Mouse (Mus musculus): ENCODE measurements around the gene Gmppb.

Gmppb gene

DNA sequence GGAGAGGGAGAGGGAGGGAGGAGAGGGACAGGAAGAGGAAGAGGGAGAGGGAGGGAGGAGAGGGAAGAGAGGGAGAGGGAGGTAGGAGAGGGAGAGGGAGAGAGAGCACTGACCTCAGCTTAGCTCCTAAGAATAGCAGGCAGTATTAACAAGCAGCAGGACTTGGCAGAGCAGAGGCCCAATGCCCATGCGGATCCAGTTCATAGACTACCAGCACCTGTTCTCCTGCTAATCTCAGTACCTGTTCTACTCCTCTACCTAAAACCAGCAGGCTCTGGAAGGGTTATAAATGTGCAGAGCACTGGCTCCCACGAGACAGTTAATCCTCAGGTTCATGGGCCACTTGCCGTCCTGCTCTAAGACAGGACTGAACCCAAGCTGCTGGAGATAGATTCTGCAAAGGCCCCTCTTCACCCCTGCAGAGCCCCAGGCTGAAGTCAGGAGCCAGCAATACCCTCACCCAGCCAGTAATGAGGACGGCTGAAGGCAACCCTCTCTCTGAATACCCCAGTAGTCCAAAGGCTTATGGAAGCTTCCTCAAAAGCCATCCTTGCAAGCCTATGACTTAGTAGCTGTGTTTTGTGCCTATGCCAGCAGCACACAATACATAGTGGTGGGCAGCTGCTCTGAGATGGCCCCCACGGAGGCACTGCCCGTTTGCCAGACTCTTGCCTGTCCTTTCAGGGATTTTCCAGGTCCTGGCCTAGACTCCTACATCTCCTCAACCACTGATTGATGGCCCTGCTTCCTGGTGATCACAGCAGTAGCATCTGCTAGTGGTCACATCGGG is 24.3 kb downstream of the Gmppb start:
- DNase-seq (ENCODE audit: low read depth, low spot score) = peak; percentile 69

DNA sequence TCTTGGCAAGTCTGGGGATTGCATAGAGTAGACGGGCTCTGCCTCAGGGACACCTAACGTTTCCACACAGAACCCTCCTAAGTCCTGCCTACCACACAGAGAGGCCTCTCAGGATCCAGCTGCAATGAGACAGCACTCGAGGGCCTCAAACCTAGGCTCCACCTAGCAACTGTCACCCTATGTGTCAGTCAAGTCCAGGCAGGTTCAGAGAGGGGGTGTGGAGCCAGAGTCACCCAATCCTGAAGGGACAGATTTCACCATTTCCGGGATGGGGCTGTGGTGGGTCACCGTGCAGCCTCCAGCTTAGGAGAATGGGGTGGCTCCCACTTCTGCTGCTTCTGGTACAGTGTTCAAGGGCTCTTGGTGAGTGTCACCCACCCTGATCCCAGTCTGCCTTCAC is 31.1 kb downstream of the Gmppb start, which contains the start of gene Mst1:
TSS of gene Mst1 (plus strand) at position 269 of the 400 bp plus-strand sequence.
- no peak for DNase-seq (ENCODE audit: low read depth, low spot score)

DNA sequence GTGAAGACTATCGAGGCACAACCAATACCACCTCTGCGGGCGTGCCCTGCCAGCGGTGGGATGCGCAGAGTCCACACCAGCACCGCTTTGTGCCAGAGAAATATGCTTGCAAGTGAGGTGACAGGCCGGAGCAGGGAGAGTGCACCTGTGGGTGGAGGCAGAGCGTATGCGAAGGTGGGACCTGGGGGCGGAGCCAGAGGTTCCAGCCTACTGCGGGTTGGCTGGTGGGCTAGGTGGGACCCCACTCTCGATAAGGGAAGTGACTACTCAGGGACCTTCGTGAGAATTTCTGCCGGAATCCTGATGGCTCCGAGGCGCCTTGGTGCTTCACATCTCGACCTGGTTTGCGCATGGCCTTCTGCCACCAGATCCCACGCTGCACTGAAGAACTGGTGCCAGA is 33.5 kb downstream of the Gmppb start:
- no peak for DNase-seq (ENCODE audit: low read depth, low spot score)

DNA sequence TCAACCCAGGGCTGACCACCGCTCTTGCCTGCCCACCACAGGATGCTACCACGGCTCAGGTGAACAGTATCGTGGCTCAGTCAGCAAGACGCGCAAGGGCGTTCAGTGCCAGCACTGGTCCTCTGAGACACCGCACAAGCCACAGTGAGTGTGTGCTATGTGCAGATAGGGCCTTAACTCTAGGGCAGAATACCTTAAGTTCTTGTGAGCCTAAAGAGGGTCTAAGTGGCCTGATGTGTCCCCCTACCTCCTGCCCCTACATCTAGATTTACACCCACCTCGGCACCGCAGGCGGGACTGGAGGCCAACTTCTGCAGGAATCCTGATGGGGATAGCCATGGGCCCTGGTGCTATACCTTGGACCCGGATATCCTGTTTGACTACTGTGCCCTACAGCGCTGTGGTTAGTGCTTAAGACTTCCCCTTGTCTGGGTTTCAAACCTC is 34.0 kb downstream of the Gmppb start, which contains the start of gene Rnf123:
TSS of gene Rnf123 (minus strand) at position 359 of the 444 bp plus-strand sequence.
- no peak for DNase-seq (ENCODE audit: low read depth, low spot score)

DNA sequence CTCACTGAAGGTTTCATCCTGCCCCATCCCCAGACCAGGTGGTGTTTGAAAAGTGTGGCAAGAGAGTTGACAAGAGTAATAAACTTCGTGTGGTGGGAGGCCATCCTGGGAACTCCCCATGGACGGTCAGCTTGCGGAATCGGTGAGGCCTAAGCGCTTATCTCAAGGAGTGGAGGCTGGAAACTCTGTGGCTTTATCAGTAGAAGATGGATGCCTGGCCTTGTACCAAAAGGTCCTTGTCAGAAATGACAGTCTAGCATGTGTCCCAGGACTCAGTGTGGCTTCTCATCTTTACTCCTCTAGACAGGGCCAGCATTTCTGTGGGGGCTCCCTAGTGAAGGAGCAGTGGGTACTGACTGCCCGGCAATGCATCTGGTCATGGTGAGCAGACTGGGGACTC is 34.5 kb downstream of the Gmppb start:
- DNase-seq (ENCODE audit: low read depth, low spot score) = no peak

DNA sequence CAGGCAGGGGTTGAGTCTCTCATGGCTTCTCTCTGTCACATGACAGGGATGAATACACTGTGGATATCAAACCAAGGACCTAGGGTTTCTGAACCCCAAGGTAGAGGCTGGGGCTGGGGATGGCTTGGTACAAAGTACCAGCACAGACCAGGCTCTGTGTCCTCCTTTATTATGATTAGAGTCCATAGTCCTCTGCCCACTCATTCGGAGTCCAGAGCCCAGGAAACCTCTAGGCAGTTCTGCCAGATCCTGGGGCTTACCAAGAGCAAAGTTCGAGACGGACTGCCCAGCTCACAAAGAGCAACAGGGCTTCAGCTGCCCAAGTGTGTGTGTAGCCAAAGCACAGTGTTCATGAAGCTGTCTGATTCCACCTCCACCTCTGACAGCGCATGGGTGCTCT is 36.2 kb downstream of the Gmppb start:
- no peak for DNase-seq (ENCODE audit: low read depth, low spot score)

DNA sequence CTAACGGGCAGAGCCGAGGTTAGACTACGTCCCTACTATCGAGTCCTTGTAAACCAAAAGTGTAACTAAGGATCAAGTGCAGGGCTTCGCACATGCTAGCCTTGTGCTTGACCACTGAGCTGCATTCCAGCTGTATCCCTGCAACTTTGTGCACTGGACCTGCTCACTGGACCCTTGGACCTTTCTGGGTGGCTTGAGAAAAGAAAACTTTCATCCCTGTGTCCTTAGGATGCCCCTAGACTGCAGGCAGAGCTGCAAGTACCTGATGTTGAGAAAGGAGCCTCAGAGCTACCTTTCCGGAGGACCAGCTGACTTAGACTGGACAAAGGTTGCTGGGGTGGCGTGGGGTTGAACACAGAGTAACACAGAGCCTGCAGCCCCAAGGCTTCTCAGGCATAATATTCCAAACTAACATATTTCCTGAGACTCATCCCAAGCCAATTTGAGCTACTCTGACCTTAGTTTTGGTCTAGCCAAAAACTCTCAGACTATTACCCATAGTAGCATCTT is 41.6 kb downstream of the Gmppb start:
- no peak for DNase-seq (ENCODE audit: low read depth, low spot score)

DNA sequence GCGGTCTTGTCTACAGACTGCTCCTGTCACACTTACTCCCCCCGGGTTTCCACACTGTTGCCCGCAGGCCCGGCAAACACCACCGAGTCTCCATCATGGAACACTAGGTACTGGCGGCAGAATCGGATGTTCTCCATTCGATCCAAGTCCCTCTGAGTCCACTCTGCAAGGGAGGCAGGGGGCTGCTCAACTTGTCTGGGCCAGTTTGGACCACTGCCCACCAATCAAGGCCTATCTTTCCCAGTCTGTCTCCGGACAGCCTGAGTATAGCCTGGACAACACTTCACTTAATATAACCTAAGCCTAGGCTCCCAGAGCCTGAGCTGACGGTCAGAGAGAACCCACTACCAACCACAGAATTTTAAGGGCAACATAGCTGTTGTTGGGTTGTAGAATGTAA is 44.5 kb downstream of the Gmppb start:
- no peak for DNase-seq (ENCODE audit: low read depth, low spot score)

DNA sequence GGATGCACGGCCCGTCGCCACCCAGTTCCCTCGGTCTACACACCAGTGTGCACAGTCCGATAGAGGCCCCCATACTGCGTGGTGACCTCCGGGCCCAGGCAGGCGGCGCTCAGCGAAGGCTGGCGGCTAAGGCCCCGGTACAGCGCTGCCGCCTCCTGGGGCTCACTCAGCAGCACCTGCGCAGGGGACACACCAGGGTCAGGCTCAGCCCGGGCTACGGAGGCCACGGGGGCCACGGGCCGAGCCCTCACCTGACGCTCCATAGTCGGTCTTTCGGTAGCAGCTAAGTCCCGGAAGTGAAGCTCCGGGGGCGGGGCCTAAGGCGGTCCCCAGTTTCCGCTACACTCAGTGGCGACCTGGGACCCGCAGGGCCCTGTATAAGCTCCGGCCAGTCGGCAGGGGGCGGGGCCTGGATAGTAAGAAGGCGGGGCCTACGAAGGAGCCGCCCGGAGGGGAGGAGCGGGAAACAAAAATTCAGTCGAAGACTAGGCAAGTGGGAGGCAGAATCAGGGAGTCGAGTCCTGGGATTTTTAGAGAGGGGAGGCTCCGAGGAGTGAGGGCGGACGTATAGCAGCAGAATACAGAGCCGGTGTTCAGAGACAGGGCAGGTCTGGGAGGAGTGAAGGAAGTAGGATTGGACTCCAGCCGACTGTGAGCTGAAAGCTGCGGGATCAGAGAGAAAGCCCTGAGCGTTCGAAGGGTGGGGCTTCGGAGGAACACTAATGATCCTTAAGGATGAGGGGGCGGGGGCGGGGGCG is 45.3 kb downstream of the Gmppb start, which contains the start of gene Apeh:
TSS of gene Apeh (minus strand) at position 423 of the 758 bp plus-strand sequence.
- DNase-seq (ENCODE audit: low read depth, low spot score) = peak; percentile 85

DNA sequence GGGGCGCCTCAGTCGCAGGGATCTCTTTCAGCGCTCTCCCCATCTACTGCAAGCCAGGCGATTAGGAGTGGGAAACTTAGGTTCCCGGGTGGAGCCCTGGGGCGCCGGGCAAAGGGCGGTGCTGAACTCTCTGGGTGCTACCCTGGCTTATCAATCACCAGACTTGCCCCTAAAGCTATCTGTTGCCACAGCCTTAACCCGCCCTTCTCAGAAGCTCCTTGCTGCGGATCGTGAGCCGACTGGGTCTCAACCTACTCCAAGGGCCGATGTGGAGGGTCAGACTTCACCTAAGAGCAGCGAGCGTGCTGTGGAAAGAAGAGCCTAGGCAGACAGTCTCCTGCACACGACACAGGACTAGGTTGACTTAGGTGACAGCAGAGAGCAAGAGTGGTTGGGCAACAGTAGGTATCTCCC is 46.0 kb downstream of the Gmppb start:
- no peak for DNase-seq (ENCODE audit: low read depth, low spot score)

DNA sequence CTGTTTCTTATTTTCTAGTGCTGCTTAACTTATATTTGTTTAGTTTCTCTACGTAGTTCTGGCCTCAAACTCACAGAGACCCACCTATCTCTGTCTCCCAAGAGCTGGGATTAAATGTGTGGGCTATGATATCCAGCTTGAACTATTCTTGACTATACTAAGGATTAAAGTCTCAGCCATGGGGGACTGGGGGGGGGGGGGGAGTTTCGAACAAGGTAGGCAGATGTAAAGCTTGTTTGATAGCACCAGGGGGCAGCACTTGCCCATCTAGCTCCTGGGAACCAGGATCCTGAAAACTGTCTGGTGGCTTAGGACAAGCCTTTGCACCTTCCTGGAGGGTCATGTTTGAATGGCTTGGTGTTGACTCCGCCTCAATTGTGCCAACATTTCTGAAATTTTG is 46.5 kb downstream of the Gmppb start:
- peak; percentile 76 for DNase-seq (ENCODE audit: low read depth, low spot score)

DNA sequence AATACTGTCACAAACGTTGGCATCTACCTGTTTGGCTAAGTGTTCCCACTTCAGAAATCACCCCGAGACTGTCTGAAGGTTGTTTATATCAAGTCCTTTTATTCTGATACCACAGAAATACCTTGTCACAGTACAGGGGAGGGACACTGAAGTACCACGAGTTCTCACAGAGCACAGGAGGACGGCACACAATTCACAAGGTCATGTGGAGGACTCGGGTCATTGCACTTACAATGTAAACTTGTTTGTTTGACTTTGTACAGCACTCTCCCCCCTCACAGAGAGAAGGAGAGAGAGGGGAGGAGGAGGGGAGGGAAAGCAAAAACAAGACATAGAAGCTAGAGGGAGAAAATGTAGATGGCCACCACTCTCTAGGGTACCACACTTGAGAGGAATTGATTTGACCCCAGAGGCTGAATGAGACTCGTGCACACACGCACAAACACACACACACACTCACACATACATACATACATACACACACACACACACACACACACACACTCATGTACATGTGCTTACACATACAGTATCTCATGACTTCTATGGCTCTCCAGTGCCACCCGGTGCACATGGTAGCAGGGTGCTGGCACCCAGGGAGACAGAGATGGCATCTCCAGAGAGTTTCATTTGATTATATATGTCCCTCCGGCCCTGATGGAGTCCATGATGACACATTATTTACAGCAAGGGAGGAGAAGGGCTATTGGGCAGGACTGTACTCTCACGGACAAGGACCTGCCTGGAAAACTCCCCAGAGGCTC is 47.1 kb downstream of the Gmppb start:
- DNase-seq (ENCODE audit: low read depth, low spot score) = no peak

DNA sequence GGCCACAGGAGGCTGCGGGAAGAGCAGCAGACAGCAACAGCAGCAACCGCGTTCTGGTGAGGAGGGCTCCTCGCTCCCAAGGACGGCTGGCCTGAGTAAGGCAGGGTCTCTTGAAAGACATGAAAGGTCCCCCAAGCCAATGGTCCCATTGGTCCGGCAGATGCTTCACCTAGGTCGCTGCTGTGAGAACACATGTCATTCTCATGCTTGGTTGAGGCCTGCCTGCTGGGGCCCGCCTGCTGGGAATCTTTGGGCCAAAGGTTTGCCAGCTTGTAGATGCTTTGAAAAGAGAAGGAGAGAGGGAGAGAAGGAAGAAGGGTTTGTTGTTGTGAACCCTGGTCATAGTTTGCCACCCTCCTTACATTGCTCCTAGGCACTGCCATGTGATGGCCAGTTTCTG is 50.6 kb downstream of the Gmppb start:
- no peak for DNase-seq (ENCODE audit: low read depth, low spot score)
